Mouse (Mus musculus): ENCODE measurements around the gene Masp2. TPM values are rescaled to one million over a fixed set of nuclear protein-coding genes. Genes with fewer than 3 reads are reported as not detected.
A peak's percentile ranks its signal among the peaks of the same experiment; 100 is the strongest.

Masp2 gene
- total and polyA plus RNA-seq, 3 experiments = 0.11 to 0.85 (median 0.21) TPM

DNA sequence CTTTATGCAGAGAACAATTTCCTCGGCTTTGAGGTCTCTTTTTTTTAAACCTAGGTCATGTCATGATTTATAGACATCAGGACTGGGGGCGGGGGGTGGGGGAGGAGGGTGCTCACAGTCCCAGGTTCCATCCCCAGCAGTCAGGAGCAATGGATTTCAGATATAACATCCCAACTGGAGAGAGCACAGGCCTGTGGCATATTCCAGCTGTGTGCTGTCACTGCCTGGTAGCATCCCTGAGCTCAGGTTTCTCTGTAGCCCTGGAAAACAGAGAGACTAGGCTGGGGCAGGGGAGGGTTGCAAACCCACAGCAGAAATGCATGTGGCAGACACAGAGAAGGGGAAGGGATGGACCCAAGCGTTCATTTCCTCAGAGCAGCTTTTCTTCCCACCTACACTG is 57.8 kb downstream of the Masp2 start:
- dilution Hi-C loops (cut with MboI; ENCODE audit: extremely low pct_ligation_motif_present, extremely low pct_unique_long_range_greater_than_20kb, low sequenced_read_pairs) = no loop called here
- Histone ChIP-seq H3K9ac (ENCODE audit: insufficient read depth, low read depth) (no peak overlapping the region), H3K27me3 (replicated peaks) (peaks cover 57% of the 10 kb centered on the region), H3K4me3 (replicated peaks in 1 of 3; ENCODE audit: low read depth in 2 of 3, low read length in 2 of 3, poor library complexity in 1 of 3) (no peak overlapping the region), H3K36me3 (replicated peaks in 1 of 2; ENCODE audit: control insufficient read depth in 1 of 2, insufficient read depth in 1 of 2, low read length in 1 of 2) (no peaks in the 10 kb centered on the region), H3K79me2 (replicated peaks; ENCODE audit: control insufficient read depth, extremely low read depth, insufficient read depth, poor library complexity, severe bottlenecking) (no peaks in the 10 kb centered on the region), H3K9me3 (replicated peaks; ENCODE audit: low read length) (no peaks in the 10 kb centered on the region), H3K4me2 (ENCODE audit: insufficient read depth, low read depth, poor library complexity, severe bottlenecking) (no peak overlapping the region), H3K4me1 (ENCODE audit: control insufficient read depth in 1 of 2, insufficient read depth in 2 of 2) (peaks cover 2 to 4% of the 10 kb centered on the region in 2 experiments; a peak in 1 of 4 replicates), H3K27ac (ENCODE audit: insufficient read depth, low read depth) (no peak overlapping the region)
- no peak for TF ChIP-seq UBTF (IDR thresholded peaks at IDR 0.05; ENCODE audit: low read depth, low read length)
- no peak for TF ChIP-seq USF2 (conservative IDR thresholded peaks at IDR 0.05; ENCODE audit: low read depth, low read length)
- TF ChIP-seq ZNF384 (IDR thresholded peaks at IDR 0.05; ENCODE audit: low read depth, low read length) = no peak
- TF ChIP-seq POLR2AphosphoS2 (IDR thresholded peaks at IDR 0.05; ENCODE audit: low read depth, low read length) = no peak
- no peak for TF ChIP-seq USF1 (IDR thresholded peaks at IDR 0.05; ENCODE audit: low read depth, low read length)
- no peak for TF ChIP-seq ZC3H11A (IDR thresholded peaks at IDR 0.05; ENCODE audit: low read depth, low read length)
- no peak for TF ChIP-seq KAT2A (IDR thresholded peaks at IDR 0.05; ENCODE audit: insufficient replicate concordance, low read length)
- no peak for TF ChIP-seq RCOR1 (conservative IDR thresholded peaks at IDR 0.05; ENCODE audit: low read depth, low read length)
- TF ChIP-seq JUN (IDR thresholded peaks at IDR 0.05; ENCODE audit: insufficient read depth, low read depth, low read length) = no peak
- no peak for TF ChIP-seq IRF4 (IDR thresholded peaks at IDR 0.05; ENCODE audit: low read depth, low read length)
- TF ChIP-seq NELFE (IDR thresholded peaks at IDR 0.05; ENCODE audit: low read depth, low read length) = no peak
- in situ Hi-C loops (cut with MboI; ENCODE audit: low pct_ligation_motif_present, low pct_unique_long_range_greater_than_20kb, low sequenced_read_pairs) = no loop called here
- no peak for DNase-seq (ENCODE audit: extremely low read depth)

DNA sequence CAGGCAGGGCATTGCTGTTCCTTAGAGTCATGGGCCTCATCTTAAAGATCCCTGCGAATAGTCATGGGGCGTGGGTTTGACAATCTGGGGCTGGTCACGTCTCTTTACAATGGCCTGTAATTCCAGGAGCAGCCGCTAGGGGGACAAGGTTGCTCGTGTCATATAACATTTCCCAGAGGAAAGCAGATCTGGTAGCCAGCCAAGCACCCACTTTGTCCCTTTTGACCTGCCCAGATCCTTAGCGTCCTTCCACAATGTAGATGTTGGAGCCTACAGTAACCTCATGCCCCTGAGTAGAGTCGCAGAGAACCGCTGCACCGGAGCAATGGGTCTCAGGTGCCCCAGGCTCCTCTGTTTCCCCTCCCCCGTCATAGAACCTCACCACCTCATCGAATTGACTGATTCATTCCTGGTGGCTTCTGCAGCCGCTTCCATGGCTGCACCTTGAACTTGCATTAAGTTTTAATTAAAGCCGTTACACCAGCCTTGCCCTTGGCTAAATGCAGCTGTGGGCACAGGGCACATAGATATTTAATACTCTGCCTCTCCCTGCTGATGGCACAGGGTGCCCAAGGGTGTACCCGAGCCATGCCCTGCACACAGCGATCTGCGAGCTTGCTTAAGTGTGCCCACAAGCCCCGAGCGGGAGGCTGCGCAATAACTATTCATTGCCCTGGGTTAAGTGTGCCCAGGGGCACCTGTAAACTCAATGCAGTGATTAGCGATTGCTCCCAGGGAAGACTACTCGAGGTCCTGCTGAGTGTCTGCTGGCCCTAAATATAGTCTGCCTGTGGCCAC is 60.0 kb downstream of the Masp2 start:
- Histone ChIP-seq H3K9me3 (replicated peaks; ENCODE audit: low read length) (no peaks in the 10 kb centered on the region), H3K79me2 (replicated peaks; ENCODE audit: control insufficient read depth, extremely low read depth, insufficient read depth, poor library complexity, severe bottlenecking) (no peaks in the 10 kb centered on the region), H3K9ac (ENCODE audit: insufficient read depth, low read depth) (no peak overlapping the region), H3K4me1 (ENCODE audit: control insufficient read depth in 1 of 2, insufficient read depth in 2 of 2) (no peaks in the 10 kb centered on the region), H3K27ac (ENCODE audit: insufficient read depth, low read depth) (no peak overlapping the region), H3K4me2 (ENCODE audit: insufficient read depth, low read depth, poor library complexity, severe bottlenecking) (0 out of 2 replicates have a peak overlapping the region, but pooled peaks have one; percentile 5), H3K4me3 (replicated peaks in 1 of 3; ENCODE audit: low read depth in 2 of 3, low read length in 2 of 3, poor library complexity in 1 of 3) (no peak overlapping the region), H3K27me3 (replicated peaks) (peaks cover 70% of the 10 kb centered on the region), H3K36me3 (replicated peaks in 1 of 2; ENCODE audit: control insufficient read depth in 1 of 2, insufficient read depth in 1 of 2, low read length in 1 of 2) (no peaks in the 10 kb centered on the region)
- TF ChIP-seq IRF4 (IDR thresholded peaks at IDR 0.05; ENCODE audit: low read depth, low read length) (no peak), E2F4 (IDR thresholded peaks at IDR 0.05; ENCODE audit: insufficient replicate concordance, low read depth, low read length) (no peak), CTCF (conservative IDR thresholded peaks at IDR 0.05 in 1 of 2, IDR thresholded peaks at IDR 0.05 in 1 of 2; ENCODE audit: low read depth in 2 of 2, low read length in 2 of 2) (peak; percentile 74 to 98), RAD21 (IDR thresholded peaks at IDR 0.05; ENCODE audit: low read depth, low read length) (peak; percentile 34), MEF2A (IDR thresholded peaks at IDR 0.05; ENCODE audit: borderline replicate concordance, low read depth, low read length) (no peak), SIN3A (IDR thresholded peaks at IDR 0.05; ENCODE audit: low read length) (no peak)
- in situ Hi-C loops (cut with MboI; ENCODE audit: low pct_ligation_motif_present, low pct_unique_long_range_greater_than_20kb, low sequenced_read_pairs) (no loop called here), dilution Hi-C loops (cut with MboI; ENCODE audit: extremely low pct_ligation_motif_present, extremely low pct_unique_long_range_greater_than_20kb, low sequenced_read_pairs) (no loop called here)
- peak; percentile 63 for DNase-seq (ENCODE audit: extremely low read depth)
